Mouse (Mus musculus) T-helper 2 cell (primary cell): Measurements from ENCODE around the gene Thumpd2.

Experiments used
- in situ Hi-C: fragments of 300-600 bp; cut with MboI, MseI; formaldehyde crosslinking; loops from one replicate; pipeline ENCODE4 v1.15.1; 2025; ENCODE audit warnings: high pct_unique_total_duplicates

Gene Thumpd2

GRCm38 (mm10) chr17:81035354-81035753 is 29.5 kb downstream of the Thumpd2 start:
- in situ Hi-C loops: loop anchor here (25.0 kb wide), 1 partner anchor 723 kb away; the partner anchor contains the start of gene Arhgef33

- in situ Hi-C loops: loop anchor here (25.0 kb wide), 1 partner anchor 721 kb away; the partner anchor contains the start of gene Arhgef33
Observed at GRCm38 (mm10) chr17:81032957-81033356, 31.9 kb downstream of the Thumpd2 start.

DNA sequence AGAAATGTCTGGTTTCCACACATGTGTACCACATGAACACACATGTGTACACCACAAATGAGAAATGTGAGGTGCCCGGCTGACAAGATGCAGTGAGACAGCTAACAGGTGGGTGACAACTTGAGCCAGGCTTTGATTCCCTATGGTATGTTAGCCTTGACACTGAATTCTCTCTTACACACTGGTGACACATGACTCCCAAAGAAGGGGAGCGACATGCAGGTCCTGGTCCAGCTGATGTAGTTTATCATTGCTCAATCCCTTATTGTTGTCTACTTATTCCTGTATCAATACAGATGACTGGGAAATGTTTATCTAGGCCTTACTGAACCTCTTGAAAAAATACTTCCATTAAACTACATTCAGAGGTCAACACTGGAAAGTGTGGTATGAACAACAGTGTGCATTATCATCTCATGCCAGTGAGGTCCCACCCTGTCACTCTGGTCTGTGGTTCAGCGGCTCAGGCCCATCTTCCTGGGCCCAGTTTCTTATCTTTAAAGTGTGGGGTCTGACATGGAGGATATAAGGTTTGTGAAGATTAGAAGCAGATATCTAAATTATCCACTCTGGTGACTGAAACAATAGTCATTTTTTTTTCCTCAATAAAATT is 32.9 kb downstream of the Thumpd2 start:
- in situ Hi-C loops: loop anchor here (25.0 kb wide), 1 partner anchor 720 kb away; the partner anchor contains the start of gene Arhgef33

GRCm38 (mm10) chr17:81027331-81027730 is 37.6 kb downstream of the Thumpd2 start:
- in situ Hi-C loops: loop anchor here (25.0 kb wide), 1 partner anchor 715 kb away; the partner anchor contains the start of gene Arhgef33

GRCm38 (mm10) chr17:81017132-81017531 is 47.8 kb downstream of the Thumpd2 start:
- in situ Hi-C loops: no loop called here

DNA sequence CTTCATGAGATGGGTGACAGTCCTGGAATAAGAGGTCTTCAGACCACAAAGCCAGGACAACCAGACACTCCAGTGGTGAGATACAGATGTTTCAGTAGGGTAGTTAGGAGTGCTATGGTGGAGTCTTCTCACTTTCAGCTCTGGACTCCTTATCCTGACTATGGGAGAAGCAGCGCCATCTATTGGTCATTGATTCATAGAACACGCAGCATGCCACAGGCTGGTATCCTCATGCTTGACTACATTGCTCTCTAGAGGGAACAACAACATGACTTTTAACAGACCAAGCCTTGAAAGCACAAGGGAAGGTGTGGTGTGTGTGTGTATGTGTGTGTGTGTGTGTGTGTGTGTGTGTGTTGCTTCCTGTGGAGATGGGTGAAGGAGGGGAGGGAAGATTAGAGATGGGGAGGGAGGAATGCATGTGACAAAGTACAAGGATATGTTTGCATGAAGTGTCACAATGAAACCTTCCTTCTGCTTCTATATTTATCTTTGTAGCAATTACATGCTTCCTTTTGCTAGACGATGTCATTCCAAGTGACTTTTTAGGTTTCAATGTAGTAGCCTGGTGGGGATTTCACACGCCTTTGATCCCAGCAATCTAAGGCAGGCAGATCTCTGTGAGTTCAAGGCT is 49.0 kb downstream of the Thumpd2 start:
- in situ Hi-C loops: no loop called here

GRCm38 (mm10) chr17:81010844-81011685 is 53.8 kb downstream of the Thumpd2 start:
- in situ Hi-C loops: no loop called here

- in situ Hi-C loops: no loop called here
Observed at GRCm38 (mm10) chr17:81010199-81010598, 54.7 kb downstream of the Thumpd2 start.

GRCm38 (mm10) chr17:81009112-81009511 is 55.8 kb downstream of the Thumpd2 start:
- in situ Hi-C loops: no loop called here

- in situ Hi-C loops: no loop called here
Observed at GRCm38 (mm10) chr17:81005292-81005691, 59.6 kb downstream of the Thumpd2 start.

GRCm38 (mm10) chr17:81004454-81004853 is 60.4 kb downstream of the Thumpd2 start:
- in situ Hi-C loops: no loop called here

DNA sequence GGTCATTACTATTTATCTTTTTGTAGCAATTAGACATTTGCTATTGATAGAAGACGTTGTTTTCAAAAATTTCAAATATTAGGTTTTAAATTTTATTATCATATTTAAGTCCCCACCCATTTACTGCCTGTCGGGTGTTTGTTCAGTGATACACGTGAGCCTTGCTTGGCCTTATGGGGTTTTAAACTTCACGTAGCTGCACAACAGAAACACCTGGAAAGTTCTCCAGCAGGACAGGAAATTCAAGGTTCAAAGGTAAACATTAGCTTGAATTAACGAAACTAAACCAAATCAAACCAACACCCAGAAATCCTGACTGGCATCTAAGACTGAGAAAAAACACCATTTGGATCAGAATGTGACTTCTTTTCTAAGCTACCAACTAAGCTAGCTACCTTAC is 62.8 kb downstream of the Thumpd2 start:
- in situ Hi-C loops: no loop called here

DNA sequence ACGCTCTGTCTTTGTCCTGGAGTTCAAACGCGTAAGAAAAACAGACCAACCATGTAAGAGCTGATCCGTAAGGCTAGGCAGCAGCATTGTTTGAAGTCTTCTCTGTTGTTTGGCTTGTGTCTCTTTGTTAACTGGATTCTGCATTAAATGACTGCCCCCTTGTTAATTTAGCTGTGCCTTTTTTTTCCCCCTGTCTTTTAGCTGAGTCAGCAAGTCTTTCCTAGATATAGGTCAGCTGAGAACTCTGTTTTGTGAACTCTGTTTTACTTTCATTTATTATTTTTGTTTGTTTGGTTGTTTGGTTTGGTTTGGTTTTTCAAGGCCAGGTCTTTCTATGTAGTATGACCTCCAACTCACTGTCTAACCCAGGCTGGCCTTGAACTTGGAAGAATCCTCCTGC is 63.2 kb downstream of the Thumpd2 start:
- in situ Hi-C loops: no loop called here

DNA sequence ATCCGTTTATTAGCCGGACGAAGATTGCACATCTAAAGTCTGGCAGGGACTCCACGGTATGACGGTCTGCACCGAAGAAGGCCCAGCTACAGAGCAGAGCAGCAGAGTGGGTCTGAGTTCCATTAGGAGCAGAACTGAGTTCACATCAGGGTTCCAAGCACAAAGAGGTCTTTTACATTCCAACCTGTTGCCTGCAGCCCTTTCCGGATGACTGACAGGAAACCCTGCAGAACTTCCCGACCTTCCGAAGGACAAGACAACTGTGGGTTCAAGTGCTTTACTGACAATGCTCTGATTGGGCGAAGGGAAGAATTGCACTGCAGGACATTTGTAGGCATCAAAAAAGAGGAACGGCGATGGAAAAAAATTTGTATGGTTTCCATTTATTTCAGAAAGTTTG is 63.9 kb downstream of the Thumpd2 start:
- in situ Hi-C loops: no loop called here

DNA sequence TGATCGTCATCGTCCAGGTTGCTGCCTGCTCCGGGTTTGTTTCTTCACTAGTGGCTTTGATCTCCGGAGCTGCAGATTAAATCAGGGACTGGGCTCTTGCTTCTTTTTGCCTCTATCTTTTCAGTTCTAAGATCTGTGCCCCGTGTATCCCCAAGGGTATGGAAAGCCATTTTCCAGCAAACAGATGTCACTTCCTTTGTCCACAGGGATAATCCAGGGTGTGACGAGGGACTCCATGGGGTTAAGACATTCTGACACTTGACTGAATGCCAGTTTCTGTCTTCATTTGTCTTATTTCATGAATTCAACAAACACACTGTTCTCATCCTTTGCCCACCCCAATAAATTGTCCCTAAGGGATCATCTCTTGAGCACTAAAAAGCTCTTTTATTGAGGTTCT is 65.9 kb downstream of the Thumpd2 start:
- in situ Hi-C loops: no loop called here

DNA sequence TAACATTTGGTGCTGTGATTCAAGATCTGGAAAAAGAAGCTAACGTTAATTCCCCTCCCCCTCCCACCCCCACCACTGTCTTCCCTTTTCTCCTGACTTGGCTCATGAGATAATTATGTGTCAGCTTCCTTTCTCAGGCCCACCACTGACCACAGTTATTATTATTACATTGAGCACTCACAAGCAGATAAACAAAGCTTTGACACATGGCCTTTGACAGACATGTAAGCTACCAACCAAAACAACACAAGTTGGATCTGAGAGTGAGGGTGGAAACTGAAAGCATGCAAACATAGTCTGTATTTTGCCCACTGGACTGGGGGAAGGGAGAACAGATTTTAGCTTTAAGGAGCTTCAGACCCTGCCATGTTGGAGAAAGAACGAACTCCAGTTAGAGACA is 67.7 kb downstream of the Thumpd2 start:
- in situ Hi-C loops: no loop called here

DNA sequence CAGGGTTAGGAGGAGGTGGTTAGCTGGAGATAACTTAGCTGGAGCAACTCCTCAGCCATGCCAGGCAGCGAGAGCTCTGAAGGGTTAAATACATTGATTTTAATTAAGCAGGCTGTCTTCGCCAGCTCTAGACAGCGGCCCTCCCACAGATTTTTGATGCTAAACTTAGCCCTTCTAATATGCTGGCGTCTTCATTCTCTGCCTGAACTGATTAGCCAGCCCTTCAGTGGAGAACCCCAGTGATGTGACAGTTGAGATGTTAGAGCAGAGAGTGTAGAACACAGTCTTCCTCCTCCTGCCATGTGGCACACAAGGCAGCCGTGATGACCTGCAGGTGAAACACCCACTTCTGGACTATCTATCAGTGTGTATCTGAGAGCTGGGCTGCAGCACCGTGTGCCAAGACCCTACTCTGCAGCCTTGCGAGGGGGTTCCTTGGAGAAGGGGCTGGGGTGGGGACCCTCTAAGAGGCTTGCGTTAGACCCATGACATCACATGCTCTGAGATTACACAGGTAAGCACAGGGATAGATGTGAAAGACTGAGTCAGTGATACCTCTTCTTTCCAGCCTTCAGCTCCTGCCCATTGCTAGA is 73.3 kb downstream of the Thumpd2 start:
- in situ Hi-C loops: no loop called here

DNA sequence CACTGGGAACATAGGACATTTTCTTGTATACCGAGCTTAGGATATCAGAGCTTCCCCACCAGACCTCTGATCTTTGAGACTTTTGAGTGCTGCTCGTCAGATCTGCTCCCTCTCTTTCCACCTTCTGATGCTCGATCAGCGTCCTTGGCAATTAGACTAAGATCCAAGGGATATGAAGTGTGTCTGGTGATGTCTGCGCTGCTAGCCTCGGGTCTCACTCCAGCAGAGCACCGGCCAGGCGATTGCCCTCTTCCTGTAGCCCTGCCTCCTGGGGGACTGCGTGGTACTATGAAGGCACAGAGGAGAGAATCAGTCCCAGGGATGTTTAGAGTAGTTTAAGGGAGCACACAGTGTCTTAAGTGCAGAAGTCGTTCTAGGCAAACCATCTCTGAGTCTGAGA is 81.9 kb downstream of the Thumpd2 start:
- in situ Hi-C loops: no loop called here

GRCm38 (mm10) chr17:80982412-80982787 is 82.5 kb downstream of the Thumpd2 start:
- in situ Hi-C loops: no loop called here

DNA sequence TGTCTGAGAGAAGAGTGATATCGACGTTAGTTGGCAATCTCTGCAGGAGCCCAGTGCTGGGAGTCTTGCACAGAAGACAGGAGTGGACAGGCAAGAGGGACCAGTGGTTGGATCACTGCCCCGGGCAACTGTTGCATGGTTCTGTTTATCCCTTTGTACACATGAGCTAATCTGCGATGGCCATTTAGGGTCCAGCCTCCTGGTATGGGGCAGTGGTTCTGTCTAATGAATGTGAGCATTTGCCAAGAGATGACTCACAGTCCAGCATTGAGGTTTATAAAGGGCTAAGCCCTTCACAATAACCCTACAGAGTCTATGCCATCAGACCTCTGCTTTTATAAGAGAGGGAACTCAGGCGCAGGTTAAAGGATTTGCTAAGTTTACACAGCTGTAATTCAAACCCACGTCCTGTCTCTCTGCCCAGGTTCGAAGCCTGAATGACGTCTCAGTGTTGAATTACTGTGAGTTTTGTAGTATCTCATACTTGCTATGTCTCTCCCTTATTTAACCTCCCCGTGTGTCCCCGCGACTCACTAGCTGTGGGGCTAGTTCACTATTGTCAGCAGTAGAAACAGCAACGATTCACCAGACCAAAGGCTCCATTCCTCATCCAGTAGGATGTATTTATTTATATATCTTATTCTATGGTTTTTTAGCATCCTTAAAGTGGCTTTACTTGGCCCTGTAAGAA is 83.0 kb downstream of the Thumpd2 start:
- in situ Hi-C loops: no loop called here

DNA sequence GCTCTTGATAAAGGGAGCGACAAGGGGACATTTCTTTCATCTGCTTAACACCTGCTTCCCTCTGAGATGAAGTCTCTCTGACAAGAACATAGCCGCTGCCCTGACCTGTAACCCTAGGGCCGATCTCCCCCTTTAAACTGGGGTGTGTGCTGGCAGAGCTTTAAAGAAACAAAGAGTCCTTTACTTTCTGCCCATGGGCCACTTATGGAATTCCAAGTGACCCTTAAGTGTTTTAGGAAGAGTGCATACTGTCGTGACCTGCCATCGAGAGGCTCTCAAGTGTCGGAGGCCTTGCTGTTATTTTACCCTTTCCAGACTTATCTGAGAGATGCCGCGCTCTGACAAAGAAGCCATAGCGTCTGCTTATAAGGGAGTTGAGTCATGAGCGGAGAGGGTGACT is 84.8 kb downstream of the Thumpd2 start:
- in situ Hi-C loops: no loop called here
